Mouse (Mus musculus) layer of hippocampus, adult 11-12 months (tissue): ENCODE data around the gene Efcab11.

Source experiments
- DNase-seq: peaks from one replicate; pipeline ENCODE4 v3.0.0; 2022; ENCODE audit warnings: low spot score

Gene Efcab11

DNA sequence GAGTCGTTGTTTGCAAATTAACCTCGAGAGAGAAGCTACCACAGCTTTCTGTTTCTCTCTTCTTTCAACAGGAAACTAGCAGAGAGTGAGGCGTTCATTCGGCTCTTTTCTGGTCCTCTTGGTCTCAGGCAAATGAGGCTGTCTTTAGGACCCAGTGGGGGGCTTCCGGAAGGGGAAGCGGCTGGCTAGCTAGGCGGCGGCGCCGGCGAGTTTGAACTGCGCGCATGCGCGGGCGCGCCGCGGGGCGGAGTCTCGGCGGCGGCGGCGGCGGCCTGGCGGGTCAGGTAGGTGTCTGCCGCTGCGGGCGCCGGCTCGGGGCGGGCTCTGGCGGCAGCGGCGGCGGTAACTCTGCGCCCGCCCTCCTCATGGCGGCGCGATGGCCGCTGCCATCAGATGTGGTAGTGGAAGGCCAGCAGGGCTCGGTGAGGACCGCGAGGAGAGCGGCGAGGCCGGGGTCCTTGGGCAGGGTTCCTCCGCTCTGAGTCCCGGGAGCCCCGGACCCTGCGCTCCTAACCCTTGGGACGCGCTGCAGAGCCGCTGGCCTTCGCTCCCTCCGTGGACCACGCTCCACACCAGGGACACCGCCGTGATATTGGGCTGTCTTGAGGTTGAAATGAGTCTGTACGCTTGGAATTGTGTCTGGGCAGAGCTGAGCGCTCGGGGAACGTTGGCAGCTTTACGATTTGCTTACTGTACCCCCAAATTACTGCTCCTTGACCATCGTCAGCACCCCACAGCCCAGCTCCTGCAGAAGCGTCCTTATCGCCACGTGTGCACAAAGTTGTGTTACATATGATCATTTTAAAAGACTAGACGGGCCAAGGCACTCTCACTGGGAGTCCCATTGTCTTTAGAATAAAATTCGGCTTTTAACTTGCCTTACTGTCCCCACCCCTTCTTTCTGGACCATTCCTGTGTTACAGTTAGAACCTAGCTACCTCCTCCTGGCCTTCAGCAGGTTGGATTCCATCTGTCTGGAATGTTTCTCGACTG is at the start of gene Efcab11, which contains the start of gene Tdp1:
Efcab11 (minus strand) TSS at position 171 of the 993 bp plus-strand sequence.
Tdp1 (plus strand) TSS at position 249 of the 993 bp plus-strand sequence.
- DNase-seq = peak; percentile 89

DNA sequence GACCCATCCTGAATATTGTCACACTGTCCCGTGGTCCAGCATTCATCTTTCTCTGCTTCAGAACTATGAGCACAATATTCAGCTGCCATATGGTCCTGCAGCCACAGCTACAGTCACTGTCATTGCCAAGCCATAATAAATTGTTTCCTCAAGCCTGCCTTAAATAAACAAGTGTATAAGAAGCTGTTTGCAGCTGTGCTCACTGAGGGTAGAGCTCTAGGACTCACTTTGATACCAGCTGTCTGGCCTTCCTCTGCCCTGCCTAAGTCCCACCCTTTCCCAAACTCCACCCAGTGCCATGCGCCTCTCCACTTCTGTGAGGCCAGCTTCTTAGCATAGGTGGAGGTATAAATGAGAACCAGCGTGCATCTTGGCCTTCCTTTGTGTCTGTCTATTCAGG is 49.4 kb upstream of the Efcab11 start:
- no peak for DNase-seq

GRCm38 (mm10) chr12:99932245-99932644 is 48.0 kb upstream of the Efcab11 start:
- no peak for DNase-seq

DNA sequence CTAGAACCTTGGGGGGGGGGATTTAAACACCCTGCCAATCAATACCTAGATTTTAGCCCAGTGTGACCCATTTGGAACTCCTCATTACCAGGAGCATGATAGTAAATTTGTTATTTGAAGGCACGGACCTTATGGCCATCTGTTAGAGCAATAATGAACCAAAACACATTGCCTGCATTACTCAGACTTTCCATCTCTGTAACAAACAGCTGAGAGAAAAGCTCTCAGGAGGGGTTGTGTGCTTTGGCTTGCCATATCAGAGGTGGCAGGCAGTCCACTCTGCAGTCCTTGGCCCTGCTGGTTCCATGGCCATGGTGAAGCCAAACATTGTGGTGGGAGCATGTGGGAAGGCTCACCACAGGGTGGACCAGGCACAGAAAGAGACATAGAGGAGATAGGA is 44.9 kb upstream of the Efcab11 start:
- DNase-seq = no peak

DNA sequence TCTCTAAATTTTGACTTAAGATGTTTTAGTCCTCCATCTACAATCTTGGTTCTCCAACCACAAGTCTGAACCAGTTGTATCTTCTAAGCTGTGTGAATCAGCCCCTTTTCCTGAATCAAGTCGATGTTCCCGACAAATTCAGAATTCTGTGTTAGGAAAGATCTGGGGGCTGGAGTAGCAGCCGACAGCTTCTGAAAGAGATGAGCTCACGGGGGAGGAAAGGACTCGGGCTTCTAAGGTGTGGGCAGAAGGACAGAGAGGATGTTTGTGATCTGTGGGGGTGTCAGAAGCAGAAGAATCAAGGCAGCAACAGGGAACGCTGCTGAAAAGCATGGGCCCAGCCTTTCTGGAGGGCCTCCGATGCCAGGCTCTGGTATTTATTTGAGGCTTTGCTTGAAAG is 44.1 kb upstream of the Efcab11 start:
- DNase-seq = no peak

DNA sequence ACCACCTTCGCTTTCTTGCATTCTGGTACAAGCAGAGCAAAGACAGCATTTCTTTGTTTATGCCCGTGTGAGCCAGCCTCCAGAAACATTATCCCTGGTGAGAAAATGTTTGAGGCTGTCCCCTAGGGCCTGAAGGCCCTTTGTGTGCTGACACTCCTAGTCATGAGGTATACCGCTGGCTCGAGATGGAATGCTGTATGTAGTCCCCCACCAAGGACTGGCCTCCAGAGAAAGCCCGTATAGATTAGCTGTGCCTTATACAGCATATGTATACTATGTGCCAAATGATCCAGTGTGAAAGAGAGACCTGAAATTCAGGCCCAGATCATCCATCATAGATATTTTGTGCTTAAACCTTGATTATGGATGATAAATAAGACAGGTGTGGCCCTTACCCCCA is 39.5 kb upstream of the Efcab11 start:
- no peak for DNase-seq

DNA sequence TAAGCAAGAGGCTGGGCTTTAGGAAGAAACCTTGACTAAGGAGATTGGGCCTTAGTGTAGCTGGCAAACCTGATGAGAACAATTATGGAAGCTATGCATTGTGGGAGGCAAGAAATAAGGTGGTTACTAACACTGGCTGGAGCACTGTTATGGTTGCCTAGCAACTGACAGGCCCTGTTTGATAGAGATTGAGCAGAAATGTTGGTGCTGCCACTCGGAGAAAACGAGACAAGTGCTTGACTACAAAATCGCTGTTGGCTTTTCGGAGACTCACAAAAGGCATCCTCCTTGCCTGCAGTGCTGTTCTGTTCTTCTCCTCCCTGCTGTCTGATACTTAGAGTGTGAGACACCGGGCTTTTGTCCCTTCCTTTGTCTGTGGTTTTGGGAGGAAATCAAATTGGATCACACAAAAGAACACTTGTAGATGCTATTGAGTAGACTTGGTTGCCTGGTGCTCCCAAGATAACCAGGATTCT is 38.9 kb upstream of the Efcab11 start:
- peak; percentile 33 for DNase-seq

DNA sequence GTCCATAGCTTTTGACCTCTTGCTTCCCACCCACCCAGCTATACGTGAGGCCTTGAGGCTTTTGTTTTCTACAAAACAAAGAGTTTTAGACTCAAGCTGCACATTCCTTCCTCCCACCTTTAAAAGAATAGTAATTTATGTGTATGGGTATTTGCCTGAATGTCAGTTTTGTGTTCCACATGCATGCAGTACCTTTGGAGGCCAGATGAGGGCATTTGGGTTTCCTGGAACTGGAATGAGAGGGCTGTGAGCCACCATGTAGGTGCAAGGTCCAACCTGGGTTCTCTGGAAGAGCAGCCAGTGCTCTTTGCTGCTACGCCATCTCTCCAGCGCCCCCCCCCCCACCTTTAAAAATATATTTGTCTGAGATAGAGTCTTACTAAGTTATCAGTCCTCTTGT is 36.8 kb upstream of the Efcab11 start:
- DNase-seq = no peak

DNA sequence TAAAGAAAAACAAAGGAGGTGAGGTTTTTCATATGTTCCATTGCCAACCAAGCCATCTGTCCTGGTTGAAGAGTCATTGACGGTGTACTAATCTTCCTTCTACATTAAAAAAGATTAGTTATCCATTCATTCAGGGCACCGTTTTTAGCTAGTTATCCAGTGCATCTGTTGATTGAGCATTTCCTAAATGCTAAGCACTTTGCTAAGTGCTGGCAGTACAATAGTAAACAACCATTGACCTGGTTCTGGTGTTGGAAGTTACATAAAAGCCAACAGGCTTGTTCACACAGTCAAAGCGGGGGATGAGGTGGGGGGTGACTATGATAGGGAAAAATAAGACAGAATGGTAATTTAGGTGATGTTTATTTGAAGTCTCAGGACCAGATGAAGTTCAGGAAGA is 35.4 kb upstream of the Efcab11 start:
- DNase-seq = no peak

DNA sequence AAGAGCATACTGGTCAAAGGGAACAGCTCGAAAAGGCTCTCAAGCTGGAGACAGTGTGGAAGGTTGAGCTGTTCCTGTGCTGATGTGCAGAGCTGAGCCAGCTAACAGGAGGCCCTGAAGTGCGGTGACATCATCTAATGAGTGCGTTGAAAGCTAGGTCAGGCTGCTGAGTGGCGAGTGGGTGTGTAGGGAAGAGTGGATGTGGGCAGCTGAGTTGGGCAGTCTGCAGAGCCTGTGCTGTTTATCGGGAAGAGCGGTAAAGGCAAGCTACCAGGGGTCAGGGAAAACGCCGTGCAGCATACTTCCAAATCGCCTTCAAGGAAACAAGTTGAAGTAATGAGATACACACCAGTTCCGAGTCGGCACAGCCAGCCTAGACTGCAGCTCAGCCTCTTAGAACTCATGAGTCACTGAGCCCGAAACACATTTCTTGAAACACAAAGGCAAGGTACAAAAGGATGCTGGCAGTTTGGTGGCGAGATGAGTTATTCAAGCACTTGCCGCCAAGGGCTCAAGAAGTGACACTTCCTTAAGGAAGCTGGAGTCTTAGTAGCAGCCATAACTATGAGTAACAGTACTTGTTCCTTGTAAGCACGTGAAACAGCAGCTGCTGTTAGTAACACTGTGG is 33.7 kb upstream of the Efcab11 start:
- no peak for DNase-seq

DNA sequence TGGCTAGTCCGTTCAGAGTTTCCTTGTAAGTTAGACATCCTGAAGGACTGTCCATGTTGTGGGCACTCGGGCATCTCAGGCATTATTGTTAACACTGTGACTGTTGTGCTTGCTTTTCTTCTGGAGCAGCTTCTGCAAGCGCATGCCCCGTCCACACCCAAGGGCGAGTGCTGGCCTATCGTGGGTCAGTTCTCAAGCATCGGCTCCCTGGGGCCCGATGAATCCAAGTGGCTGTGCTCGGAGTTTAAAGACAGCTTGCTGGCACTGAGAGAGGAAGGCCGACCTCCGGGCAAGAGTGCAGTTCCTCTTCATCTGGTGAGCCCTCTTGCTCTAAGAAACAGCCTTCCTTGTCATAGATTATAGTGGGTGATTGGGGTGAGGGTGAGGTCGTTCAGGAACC is 27.2 kb upstream of the Efcab11 start:
- DNase-seq = no peak

DNA sequence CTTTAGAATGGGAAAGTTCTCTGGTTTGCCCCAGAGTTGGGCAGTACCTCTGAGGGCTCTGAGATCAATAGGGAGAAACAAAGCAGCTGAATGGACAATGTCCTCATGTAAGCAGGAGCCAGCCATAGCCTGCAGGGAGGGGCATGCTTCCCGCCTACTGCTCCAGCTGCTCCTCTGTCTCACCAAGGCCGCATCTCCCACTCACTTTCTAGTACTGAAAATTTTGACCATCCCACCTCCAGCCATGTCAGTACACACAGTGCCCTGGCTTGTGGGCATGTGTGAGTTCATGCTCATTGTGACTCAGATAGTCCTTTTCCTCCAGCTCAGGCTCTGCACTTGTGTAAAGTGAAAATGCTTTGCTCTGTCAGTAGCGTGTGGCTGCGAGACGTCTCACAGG is 20.3 kb upstream of the Efcab11 start:
- DNase-seq = no peak

GRCm38 (mm10) chr12:99902867-99903370 is 18.7 kb upstream of the Efcab11 start:
- DNase-seq = no peak

DNA sequence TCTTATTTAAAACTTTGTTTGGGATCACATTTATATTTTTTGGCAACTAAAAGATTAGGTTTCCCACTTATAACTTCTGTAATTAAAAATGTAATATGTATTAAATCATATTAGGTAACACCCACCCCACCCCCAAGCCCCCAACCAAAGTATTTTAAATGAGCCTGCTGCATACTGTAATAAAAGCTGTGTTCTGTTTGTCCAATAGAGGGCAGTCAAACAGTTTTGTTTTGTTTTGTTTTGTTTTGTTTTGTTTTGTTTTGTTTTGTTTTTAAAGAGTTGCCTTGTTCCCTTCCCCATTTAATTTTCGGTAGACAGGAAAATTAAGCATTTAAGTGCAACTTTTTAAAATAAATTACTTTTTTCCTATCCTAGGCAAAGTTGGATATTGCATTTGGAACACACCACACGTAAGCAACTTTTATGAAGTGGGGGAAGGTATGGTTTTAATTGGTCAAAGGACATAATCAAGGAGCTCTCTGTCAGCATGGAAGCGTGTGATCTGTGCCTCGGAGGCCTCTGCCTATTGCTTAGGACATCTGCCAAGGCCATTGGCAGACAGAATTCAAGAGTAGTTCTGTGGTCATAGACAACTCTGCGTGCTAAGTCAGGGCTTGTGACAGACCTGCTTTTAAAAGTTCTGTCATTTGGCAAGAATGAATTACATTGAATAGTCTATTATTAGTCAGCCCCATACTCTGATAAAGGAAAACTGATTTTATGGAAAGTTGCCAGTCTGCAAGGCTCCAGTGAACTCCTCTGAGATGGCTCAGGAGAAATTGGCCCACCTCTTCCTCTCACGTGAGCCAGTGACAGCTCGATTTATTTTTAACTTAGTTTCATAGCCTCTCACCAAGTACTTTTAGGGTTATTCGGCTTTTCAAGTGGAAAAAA is 18.0 kb upstream of the Efcab11 start:
- no peak for DNase-seq

- no peak for DNase-seq
These were observed 15.8 kb upstream of the Efcab11 start for GRCm38 (mm10) chr12:99899991-99900390.

DNA sequence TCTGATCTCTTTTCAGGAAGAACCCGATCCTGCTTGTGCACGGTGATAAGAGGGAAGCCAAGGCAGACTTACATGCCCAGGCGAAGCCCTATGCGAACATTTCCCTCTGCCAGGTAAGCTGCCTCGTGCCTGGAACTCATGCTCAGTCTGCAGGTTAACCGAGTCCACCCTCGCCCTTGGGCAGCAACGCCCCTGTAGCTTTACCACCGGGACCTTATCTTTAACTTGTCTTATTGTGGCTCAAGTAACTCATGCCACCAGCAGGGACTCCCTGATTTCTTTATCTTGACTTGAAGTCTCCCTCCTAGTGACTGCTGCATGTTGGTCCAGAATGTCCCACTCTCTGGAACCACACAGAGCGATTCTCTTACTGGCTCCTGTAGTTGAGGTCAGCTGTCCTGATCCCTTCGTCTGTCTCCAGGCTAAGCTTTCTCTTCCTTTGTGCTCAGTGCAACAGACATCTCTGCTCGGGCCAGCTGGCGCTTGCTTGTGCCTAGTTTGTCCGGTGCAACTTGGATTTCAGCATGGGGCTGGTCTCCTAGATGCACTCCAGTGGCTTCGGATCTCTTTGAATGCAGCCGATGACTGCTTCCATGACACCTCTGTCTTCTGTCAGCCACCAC is 14.1 kb upstream of the Efcab11 start:
- DNase-seq = no peak

- DNase-seq = no peak
These were observed 13.6 kb upstream of the Efcab11 start for GRCm38 (mm10) chr12:99897846-99898245.

DNA sequence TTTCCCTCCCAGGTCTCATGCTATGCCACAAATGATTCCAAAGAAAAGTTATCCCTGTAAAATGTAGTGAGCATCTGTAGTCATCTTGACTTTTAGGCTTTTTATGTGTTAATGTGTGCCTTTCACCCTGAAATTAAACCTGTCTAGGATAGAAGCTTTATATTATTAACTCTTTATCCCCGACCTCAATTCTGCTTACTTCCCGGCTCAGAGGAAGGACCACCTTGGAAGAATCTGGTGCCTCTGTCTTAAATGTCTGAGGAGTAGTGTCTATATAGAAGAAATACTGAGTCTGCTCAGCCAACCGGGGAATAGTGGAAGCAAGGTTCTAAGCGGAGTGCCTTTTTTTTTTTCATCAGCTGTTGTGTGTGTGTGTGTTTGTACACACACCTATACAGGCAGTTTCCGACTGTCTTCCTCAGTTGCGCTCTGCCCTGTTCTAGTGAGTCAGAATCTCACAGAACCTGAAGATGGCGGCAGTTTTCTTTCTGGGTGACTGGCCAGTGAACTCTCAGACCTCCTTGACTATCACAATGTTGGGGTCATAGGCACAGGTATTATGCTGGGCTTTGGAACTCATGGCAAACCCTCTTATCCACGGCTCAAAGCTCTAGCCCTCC is 1.2 kb upstream of the Efcab11 start:
- no peak for DNase-seq

GRCm38 (mm10) chr12:99883713-99884105 is 530 bp downstream of the Efcab11 start:
- DNase-seq = no peak

- DNase-seq = peak; percentile 84
These were observed 1.1 kb downstream of the Efcab11 start for GRCm38 (mm10) chr12:99883000-99883712.
